Mouse (Mus musculus) lung, postnatal 0 days (tissue): Measurements from ENCODE around the gene Tcap.

Experiments
- CTCF ChIP-seq: IDR thresholded peaks from 2 replicates; pipeline ENCODE4 v1.5.1; 2016; ENCODE audit warnings: antibody characterized with exemption, mild to moderate bottlenecking
- EP300 ChIP-seq: IDR thresholded peaks from 2 replicates; pipeline ENCODE4 v1.6.1; 2016; ENCODE audit warnings: antibody characterized with exemption, mild to moderate bottlenecking, control low read depth

GRCm38 (mm10) chr11:98333981-98334741 lies 49.5 kb upstream of the Tcap start:
- TF ChIP-seq CTCF (no peak), EP300 (no peak)
